Mouse (Mus musculus) hindbrain, embryonic 13.5 days (tissue): ENCODE measurements at regions not wholly inside any gene's neighbourhood (a gene's known extent, or its start where the extent isn't known, plus 50 kb on each side); places are given as distances from the start of the nearest gene placed in this dataset.

Source experiments
- ATAC-seq: fragments of 200-750 bp; cut with Nextera tagmentation; 2 replicates; pipeline ENCODE4 v1.8.0; 2017; ENCODE audit warnings: moderate TSS enrichment; ENCODE audit not compliant: low FRiP score
- H3K27ac ChIP-seq: fragments of 300-500 bp; sonication (generic); 2 replicates; pipeline ENCODE4 v1.5.1; 2015; ENCODE audit warnings: inconsistent platforms, mild to moderate bottlenecking, moderate library complexity
- H3K27me3 ChIP-seq: fragments of 300-500 bp; sonication (generic); 2 replicates; pipeline ENCODE4 v1.6.1; 2015; ENCODE audit warnings: mild to moderate bottlenecking, inconsistent platforms
- H3K36me3 ChIP-seq: fragments of 300-500 bp; sonication (generic); 2 replicates; pipeline ENCODE4 v1.6.1; 2015; ENCODE audit warnings: mild to moderate bottlenecking, inconsistent platforms
- H3K4me1 ChIP-seq: fragments of 300-500 bp; sonication (generic); replicated peaks from 2 replicates; pipeline ENCODE4 v1.6.1; 2015; ENCODE audit warnings: inconsistent platforms
- H3K4me2 ChIP-seq: fragments of 300-500 bp; sonication (generic); 2 replicates; pipeline ENCODE4 v1.6.1; 2015; ENCODE audit warnings: inconsistent platforms, mild to moderate bottlenecking, moderate library complexity
- H3K4me3 ChIP-seq: fragments of 300-500 bp; sonication (generic); 2 replicates; pipeline ENCODE4 v1.5.1; 2015; ENCODE audit warnings: mild to moderate bottlenecking, inconsistent platforms
- H3K9ac ChIP-seq: fragments of 300-500 bp; sonication (generic); 2 replicates; pipeline ENCODE4 v1.6.1; 2015; ENCODE audit warnings: mild to moderate bottlenecking, inconsistent platforms
- H3K9me3 ChIP-seq: fragments of 300-500 bp; sonication (generic); 2 replicates; pipeline ENCODE4 v1.6.1; 2016; ENCODE audit warnings: inconsistent platforms
- WGBS: fragments of 180-500 bp; shearing (Covaris S2); methylation state at CpG from one replicate; pipeline ENCODE4 v1.1.7; 2015; 5-methylcytosine and 5-hydroxymethylcytosine counted together

DNA sequence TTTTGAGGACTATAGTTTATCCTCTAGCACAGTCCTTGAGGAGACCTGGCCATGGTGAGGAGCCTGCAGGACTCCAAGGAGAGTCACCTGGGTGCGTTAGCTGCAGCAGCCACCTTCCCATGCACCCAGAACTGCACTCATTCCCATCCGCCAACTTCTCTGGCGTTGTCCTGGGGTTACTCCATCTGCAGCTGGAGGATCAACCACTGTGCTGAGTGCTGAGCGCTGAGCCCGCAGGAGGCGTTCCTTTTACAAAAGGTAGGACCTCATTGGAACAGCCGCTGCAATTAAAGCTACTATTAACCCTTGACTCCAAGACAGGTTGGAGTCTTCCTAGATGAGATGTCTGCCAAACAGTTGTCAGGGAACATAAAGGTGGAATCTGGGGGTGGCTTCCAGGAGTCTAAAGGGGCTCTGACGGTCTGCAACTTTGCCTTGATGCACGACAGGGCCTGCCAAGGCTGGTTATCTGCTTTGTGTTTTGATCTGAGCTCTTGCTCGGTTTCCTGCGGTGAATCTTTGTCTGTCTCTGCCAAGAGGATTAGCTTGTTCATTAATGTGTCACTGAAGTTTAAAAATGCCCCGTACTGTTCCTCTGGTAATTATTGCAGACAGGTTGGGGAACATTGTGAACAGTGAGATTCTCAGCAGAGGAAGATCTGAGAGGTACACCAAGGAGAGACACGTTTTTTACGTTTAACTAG is 152.1 kb downstream of the Fam173b start:
- no peak overlapping the region; the same call in 1 of the 2 replicates for H3K9ac ChIP-seq
- no peak overlapping the region for H3K27ac ChIP-seq
- no peak overlapping the region for H3K4me3 ChIP-seq
- H3K27me3 ChIP-seq, result no peaks in the 10 kb centered on the region
- WGBS, result 20% methylated on average over 14 of the region's 14 CpGs
- H3K4me1 ChIP-seq, result no peaks in the 10 kb centered on the region; the same call in 1 of the 2 replicates
- no peaks in the 10 kb centered on the region for H3K36me3 ChIP-seq
- no peak overlapping the region for H3K4me2 ChIP-seq
- ATAC-seq, result 0 out of 2 replicates have a peak, but pooled peaks have one; percentile 36
- H3K9me3 ChIP-seq, result no peaks in the 10 kb centered on the region

DNA sequence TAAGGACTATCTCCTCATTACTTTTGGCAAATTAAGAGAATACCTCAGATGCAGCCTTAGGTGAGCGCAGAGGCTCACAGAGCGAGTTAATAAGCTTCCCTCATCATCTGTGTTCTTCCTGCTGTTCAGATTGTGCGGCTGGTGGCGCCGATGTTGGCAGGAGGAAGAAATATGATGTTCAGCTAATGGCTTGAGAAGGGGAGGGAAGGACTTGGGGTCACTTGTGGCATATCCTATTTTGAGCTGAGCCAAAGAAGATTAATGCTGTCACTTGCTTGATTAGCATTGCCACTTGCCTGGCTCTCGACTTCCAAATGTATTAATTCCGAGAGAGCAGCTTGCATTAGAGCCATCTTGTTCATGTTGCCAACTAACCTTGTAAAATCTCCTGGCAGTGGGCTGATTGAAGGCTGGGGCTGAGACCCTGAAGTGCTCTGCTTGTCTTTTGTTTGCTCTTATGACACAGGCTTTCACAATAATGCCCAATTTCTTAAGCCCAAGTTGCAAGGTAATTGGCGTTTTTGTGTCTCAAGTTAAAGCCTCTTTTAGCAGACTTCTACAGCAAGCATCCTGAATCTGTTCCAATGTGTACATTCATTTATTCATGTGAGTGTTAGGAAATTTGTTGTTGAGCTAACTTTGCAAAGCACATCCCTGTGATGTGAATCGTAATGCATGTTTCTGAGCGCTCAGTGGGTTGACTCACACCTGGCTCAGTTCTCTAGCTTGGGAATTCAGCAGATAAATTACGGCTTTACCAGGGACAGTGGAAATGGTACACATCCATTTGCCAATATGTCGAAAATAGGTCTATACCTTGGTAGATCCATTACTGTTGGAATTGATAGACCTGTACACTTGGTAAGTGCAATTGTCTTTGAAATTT is 167.6 kb downstream of the Fam173b start:
- Histone ChIP-seq H3K4me3 (no peak overlapping the region), H3K9ac (no peak overlapping the region), H3K9me3 (no peaks in the 10 kb centered on the region), H3K4me1 (0 out of 2 replicates have a peak, but pooled peaks cover 6% of the 10 kb centered on the region), H3K27me3 (no peaks in the 10 kb centered on the region), H3K4me2 (no peak overlapping the region), H3K27ac (no peak overlapping the region), H3K36me3 (no peaks in the 10 kb centered on the region)
- WGBS, result 80% methylated on average over 12 of the region's 12 CpGs
- ATAC-seq, result no peak

DNA sequence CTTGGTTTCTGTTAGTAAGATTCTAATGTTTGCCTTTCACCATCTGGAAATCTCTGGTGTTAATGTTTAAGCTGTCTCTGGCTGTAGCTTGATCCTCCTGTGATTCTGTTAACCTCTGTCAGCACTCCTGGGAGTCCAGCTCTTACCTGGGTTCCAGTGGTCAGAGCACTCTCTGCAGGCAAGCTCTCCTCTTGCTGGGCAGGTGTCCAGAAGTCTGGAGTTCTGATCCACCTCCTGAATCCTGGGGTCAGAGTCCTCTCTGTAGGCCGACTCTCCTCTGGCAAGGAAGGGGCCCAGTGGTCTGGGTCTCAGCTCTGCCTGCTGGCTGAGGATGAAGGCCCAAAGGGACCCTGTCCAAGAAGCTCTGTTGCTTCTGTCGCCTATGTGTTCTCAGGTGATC is 181.4 kb downstream of the Fam173b start:
- Histone ChIP-seq H3K4me2 (no peak overlapping the region), H3K4me3 (no peak overlapping the region), H3K9me3 (0 out of 2 replicates have a peak, but pooled peaks cover 2% of the 10 kb centered on the region), H3K4me1 (no peaks in the 10 kb centered on the region), H3K9ac (no peak overlapping the region), H3K36me3 (no peaks in the 10 kb centered on the region), H3K27me3 (no peaks in the 10 kb centered on the region), H3K27ac (no peak overlapping the region)
- no peak for ATAC-seq
- 91% methylated on average over 2 of the region's 2 CpGs for WGBS

DNA sequence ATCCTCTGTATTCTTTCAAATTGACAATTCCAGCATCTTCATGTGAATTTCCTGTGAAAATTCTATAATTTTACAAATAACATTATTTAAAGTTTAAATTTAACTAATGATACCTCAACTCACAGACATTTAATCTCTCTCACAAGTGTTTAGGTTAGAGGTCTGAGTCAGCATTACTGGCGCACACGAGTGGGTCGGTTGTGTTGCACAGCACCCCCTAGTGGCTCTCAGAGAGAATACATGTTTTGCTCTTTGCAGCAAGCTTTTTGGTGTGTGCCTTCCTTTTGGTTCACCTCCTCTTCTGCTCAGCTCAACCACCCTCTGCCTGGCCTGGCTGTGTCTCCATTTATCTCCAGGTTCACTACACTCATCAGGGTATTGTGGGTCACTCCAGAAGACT is 183.4 kb downstream of the Fam173b start:
- Histone ChIP-seq H3K36me3 (no peaks in the 10 kb centered on the region), H3K9ac (no peak overlapping the region), H3K4me1 (no peaks in the 10 kb centered on the region), H3K4me2 (no peak overlapping the region), H3K27me3 (no peaks in the 10 kb centered on the region), H3K9me3 (0 out of 2 replicates have a peak, but pooled peaks cover 2% of the 10 kb centered on the region), H3K27ac (no peak overlapping the region), H3K4me3 (no peak overlapping the region)
- no peak for ATAC-seq
- 78% methylated on average over 3 of the region's 3 CpGs for WGBS

DNA sequence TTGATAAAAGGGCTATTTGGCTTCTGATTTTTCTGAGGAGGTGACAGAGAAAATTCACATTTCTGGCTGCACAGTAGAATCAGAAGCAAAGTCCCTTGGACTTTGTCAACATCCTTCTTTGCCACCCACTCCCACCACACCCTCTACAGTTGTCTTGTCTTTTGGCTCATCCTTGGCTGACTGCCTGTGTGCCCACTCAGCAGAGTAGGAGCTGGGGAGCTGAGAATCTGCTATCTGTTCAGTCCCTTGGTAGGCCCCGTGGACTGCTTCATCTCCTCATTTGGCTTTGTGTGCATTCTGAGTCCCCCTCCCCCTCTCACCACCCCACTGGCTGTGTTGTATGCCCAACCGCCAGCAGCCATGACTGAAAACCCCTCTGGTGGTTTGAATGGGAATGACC is 197.2 kb downstream of the Fam173b start:
- Histone ChIP-seq H3K27ac (no peak overlapping the region), H3K4me1 (no peaks in the 10 kb centered on the region), H3K4me2 (no peak overlapping the region), H3K4me3 (no peak overlapping the region), H3K36me3 (no peaks in the 10 kb centered on the region), H3K9ac (no peak overlapping the region), H3K27me3 (no peaks in the 10 kb centered on the region), H3K9me3 (no peaks in the 10 kb centered on the region)
- no peak for ATAC-seq
- WGBS, result 69% methylated on average over 2 of the region's 2 CpGs

DNA sequence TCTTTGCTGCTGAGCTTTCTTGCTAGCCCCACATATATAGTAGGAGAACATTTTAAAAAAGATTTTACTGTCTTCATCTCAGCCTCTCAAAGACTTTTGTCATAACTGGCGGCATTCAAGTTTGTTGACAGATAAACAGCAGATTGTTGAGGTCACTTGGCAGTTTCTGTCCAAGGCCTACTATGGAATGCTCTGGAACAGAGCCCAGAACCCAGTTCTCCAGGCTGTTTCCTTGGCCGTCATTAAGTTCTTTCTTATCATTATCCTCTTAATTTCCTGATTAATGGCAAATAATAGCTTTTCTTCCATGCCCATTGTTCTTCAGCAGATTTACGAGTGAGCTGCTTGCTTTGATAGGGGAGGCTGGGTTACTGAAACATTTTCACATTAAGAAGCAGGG is 203.9 kb downstream of the Fam173b start:
- Histone ChIP-seq H3K4me2 (no peak overlapping the region), H3K4me1 (no peaks in the 10 kb centered on the region), H3K27ac (no peak overlapping the region), H3K9ac (no peak overlapping the region), H3K4me3 (no peak overlapping the region), H3K9me3 (no peaks in the 10 kb centered on the region), H3K36me3 (no peaks in the 10 kb centered on the region), H3K27me3 (no peaks in the 10 kb centered on the region)
- no peak for ATAC-seq
- 68% methylated on average over 3 of the region's 3 CpGs for WGBS

DNA sequence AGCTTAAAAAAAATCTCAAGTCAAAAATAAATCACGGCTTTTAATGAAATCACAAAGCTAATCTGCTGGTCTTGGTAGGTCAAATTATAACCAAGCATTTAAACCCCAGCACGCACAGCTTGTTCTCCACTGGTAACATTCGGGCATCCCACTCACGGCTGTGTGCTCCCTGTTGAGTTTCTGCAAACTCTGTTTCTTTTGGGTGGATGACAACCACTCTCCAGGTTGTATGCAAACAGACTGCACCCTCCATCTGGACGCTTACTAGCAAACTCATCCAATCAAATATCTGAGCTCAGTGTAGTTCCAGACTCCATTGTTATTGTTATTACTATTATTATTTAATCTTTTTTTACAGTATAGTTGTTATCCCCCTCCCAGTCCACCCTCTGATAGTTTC is 213.9 kb downstream of the Fam173b start:
- no peak overlapping the region for H3K4me2 ChIP-seq
- no peak overlapping the region for H3K4me3 ChIP-seq
- no peak for ATAC-seq
- no peaks in the 10 kb centered on the region for H3K27me3 ChIP-seq
- H3K9me3 ChIP-seq, result no peaks in the 10 kb centered on the region
- 83% methylated on average over 5 of the region's 5 CpGs for WGBS
- no peak overlapping the region for H3K27ac ChIP-seq
- H3K9ac ChIP-seq, result no peak overlapping the region
- H3K4me1 ChIP-seq, result no peaks in the 10 kb centered on the region
- H3K36me3 ChIP-seq, result no peaks in the 10 kb centered on the region

DNA sequence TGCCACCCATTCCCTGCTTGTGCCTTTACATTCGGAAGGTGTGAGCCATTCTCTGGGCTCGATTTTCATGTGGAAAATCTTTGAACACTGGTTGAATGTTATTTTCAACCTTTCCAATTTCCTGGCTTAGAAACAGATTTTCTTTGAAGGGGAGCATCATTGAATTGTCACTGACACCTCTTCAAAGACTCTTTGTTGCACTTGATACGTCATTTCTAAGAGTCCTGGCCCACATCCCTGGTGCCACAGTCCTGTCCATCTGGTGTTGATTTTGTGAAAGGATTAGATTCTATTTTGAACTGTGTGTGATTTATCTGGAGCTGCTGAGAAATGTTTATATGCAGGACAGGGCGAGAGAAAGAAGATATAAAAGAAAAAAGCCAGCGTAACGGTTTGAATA is 217.6 kb downstream of the Fam173b start:
- no peaks in the 10 kb centered on the region for H3K4me1 ChIP-seq
- H3K4me3 ChIP-seq, result no peak overlapping the region
- ATAC-seq, result no peak
- H3K9me3 ChIP-seq, result no peaks in the 10 kb centered on the region
- no peak overlapping the region for H3K27ac ChIP-seq
- H3K9ac ChIP-seq, result no peak overlapping the region
- H3K4me2 ChIP-seq, result no peak overlapping the region
- H3K27me3 ChIP-seq, result no peaks in the 10 kb centered on the region
- H3K36me3 ChIP-seq, result no peaks in the 10 kb centered on the region
- WGBS, result 74% methylated on average over 6 of the region's 6 CpGs

DNA sequence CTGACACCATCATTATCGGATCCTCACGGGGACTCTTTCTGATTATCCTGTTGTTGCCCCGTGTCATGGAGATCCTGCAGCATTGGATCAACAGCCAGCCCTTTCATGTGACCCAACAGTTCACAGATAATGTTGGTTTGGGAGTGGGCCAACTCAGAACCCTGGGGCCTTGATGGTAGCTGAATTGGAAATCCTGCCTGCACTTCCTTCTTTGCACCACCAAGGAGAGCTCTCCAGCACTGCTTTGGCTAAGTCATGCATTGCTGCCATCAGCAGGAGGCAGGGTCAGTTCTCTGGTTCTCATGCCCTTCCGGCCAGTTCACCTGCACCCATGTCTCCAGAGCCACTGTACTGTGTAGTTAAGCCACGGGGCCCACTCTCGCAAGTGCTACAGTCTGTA is 225.6 kb downstream of the Fam173b start:
- H3K36me3 ChIP-seq, result no peaks in the 10 kb centered on the region
- H3K4me1 ChIP-seq, result no peaks in the 10 kb centered on the region
- H3K9me3 ChIP-seq, result no peaks in the 10 kb centered on the region
- no peak overlapping the region for H3K27ac ChIP-seq
- H3K9ac ChIP-seq, result no peak overlapping the region
- 92% methylated on average over 6 of the region's 6 CpGs for WGBS
- H3K4me3 ChIP-seq, result no peak overlapping the region
- no peaks in the 10 kb centered on the region for H3K27me3 ChIP-seq
- ATAC-seq, result no peak
- H3K4me2 ChIP-seq, result no peak overlapping the region

DNA sequence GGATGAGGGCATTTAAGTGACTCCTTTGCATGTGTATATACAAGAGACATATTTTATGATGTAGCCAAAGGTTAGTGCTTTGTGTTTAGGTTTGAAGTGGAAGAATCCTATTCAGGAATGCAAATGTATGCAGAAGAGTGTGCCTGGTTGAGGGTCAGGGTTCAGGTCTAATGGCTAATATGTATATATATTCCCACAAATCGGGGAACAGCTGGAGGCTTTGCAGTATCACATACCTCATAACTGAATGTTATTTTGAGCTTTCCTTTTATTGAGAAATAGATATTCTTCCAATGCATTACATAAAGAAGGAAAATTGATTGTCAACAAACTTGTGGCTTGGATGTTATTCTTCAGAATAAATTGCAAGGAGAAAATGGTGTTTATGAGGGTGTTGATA is 239.9 kb downstream of the Fam173b start:
- H3K9me3 ChIP-seq, result no peaks in the 10 kb centered on the region
- no peak overlapping the region for H3K4me3 ChIP-seq
- no peak overlapping the region for H3K9ac ChIP-seq
- H3K4me2 ChIP-seq, result no peak overlapping the region
- H3K36me3 ChIP-seq, result no peaks in the 10 kb centered on the region
- no peaks in the 10 kb centered on the region for H3K27me3 ChIP-seq
- 87% methylated on average over 1 of the region's 1 CpGs for WGBS
- no peak for ATAC-seq
- no peak overlapping the region for H3K27ac ChIP-seq
- no peaks in the 10 kb centered on the region for H3K4me1 ChIP-seq

DNA sequence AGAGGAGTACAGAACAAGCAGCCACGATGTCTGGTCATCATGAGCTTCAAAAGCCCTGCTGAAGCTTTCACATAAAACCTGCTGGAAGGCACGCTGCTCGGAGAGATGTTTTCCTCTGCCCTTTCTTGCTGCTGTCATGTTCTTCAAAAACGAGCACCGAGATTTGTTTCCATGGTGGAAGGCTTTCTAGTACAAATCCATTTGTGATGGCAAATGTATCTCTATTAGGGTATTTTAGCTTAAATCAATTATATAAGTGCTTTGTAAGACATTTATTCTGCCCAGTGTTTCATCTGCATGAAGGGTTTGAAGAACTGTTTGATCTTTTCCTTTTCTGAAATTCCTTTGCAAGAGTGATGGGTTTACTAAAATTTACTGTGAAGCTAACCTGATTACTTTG is 253.1 kb downstream of the Fam173b start:
- Histone ChIP-seq H3K27me3 (no peaks in the 10 kb centered on the region), H3K4me3 (no peak overlapping the region), H3K9me3 (no peaks in the 10 kb centered on the region), H3K4me1 (no peaks in the 10 kb centered on the region), H3K4me2 (no peak overlapping the region), H3K27ac (no peak overlapping the region), H3K9ac (no peak overlapping the region), H3K36me3 (no peaks in the 10 kb centered on the region)
- ATAC-seq, result no peak
- WGBS, result 85% methylated on average over 5 of the region's 5 CpGs

DNA sequence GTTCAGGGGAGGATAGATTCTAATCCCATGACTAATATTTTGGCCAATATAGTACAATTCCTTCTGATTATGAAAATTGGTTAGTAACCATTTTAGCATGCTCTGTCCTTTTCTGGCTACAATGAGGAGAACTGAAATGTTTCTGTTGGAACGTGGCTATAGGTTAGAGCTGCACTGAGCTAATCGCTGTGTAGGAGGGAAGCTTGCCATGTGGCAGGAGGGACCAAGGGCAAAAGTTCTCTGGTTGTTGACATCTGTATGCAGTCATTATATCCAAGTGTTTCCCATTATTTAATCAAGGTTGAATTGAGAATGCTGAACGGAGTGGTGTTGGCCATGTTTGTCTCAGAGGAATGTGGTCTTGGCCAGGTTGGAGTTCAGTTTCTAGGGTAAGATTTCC is 253.5 kb downstream of the Fam173b start:
- Histone ChIP-seq H3K4me3 (no peak overlapping the region), H3K27me3 (no peaks in the 10 kb centered on the region), H3K4me2 (no peak overlapping the region), H3K4me1 (no peaks in the 10 kb centered on the region), H3K9me3 (no peaks in the 10 kb centered on the region), H3K27ac (no peak overlapping the region), H3K36me3 (no peaks in the 10 kb centered on the region), H3K9ac (no peak overlapping the region)
- ATAC-seq, result no peak
- 83% methylated on average over 3 of the region's 3 CpGs for WGBS

DNA sequence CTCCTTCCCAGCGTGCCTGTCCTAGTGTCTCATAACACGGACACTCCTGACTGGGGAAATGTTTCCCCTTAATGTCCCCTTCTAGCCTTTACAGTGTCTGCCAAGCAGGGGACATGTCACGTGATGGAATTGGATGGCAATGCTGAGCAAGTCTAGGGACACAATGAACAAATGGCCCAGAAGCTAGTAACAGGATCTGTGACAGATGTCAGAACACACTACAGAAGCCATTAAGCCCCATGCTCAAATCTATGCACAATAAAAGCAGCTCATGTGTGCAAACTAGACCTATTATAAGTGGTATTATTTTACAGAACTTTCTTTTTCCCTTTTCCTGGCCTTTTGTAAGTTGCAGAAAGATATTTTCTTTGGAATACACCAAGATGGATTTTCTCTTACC is 267.4 kb downstream of the Fam173b start:
- Histone ChIP-seq H3K9me3 (no peaks in the 10 kb centered on the region), H3K36me3 (no peaks in the 10 kb centered on the region), H3K27ac (no peak overlapping the region), H3K27me3 (no peaks in the 10 kb centered on the region), H3K9ac (no peak overlapping the region), H3K4me2 (no peak overlapping the region), H3K4me1 (peaks cover 8% of the 10 kb centered on the region), H3K4me3 (no peak overlapping the region)
- peak; percentile 49; the same call in 1 of the 2 replicates for ATAC-seq
- WGBS, result 87% methylated on average over 3 of the region's 3 CpGs
